ENCODE assay signal across 15 mouse cellular contexts in genomic region chr19:40325381-40325780, GRCm38 (mm10).
"Had no signal": no experiment of that assay in that cellular context is flagged by ENCODE, and none has a peak within 500 bp of the region (broad histone marks: within the 10 kb centered on the region; RNA-seq: fewer than 3 reads in every experiment).

No protein-coding gene starts in this region.

- H3K27me3 ChIP-seq: limb, embryonic 15.5 days; liver, embryonic 12.5 days had no signal

- H3K4me1 ChIP-seq: limb, embryonic 15.5 days; liver, embryonic 12.5 days had no signal

- DNase-seq: kidney, adult 11 months; layer of hippocampus, adult 9-11 months; layer of hippocampus, postnatal 36 days; lung, embryonic 14.5 days; lung, postnatal 10 days; lung, postnatal 4 days; midbrain, embryonic 14.5 days; right cerebral cortex, adult 18-20 months; right cerebral cortex, postnatal 25 days; thymus, postnatal 4 days had no signal

- H3K4me2 ChIP-seq: limb, embryonic 15.5 days; liver, embryonic 12.5 days; lung, embryonic 14.5 days had no signal

- H3K4me3 ChIP-seq: limb, embryonic 15.5 days; liver, embryonic 12.5 days; midbrain, embryonic 10.5 days had no signal

- H3K27ac ChIP-seq: kidney, postnatal 0 days; limb, embryonic 15.5 days; liver, embryonic 12.5 days; midbrain, embryonic 10.5 days; stomach, postnatal 0 days had no signal

- H3K9me3 ChIP-seq: limb, embryonic 15.5 days; liver, embryonic 12.5 days; midbrain, embryonic 10.5 days had no signal

- ATAC-seq: liver, embryonic 12.5 days had no signal

- H3K9ac ChIP-seq: limb, embryonic 15.5 days; liver, embryonic 12.5 days; lung, embryonic 14.5 days had no signal
